Mouse (Mus musculus): ENCODE results near the gene Opcml. TPM values are rescaled to one million over a fixed set of nuclear protein-coding genes. Genes with fewer than 3 reads are reported as not detected.

Opcml gene
- polyA plus RNA-seq, 1 experiment from 2014 or later: 0.10 TPM

- no peaks in the 10 kb centered on the region for H3K9me3 ChIP-seq (replicated peaks)
- H3K27me3 ChIP-seq: no peaks in the 10 kb centered on the region
- no peak for ATAC-seq (ENCODE audit: insufficient read depth)
- H3K27ac ChIP-seq (replicated peaks): no peak overlapping the region
- H3K4me1 ChIP-seq (replicated peaks): no peaks in the 10 kb centered on the region
- no peak overlapping the region for H3K4me2 ChIP-seq
- no peaks in the 10 kb centered on the region for H3K36me3 ChIP-seq (replicated peaks)
- no peak overlapping the region for H3K4me3 ChIP-seq (replicated peaks)
- no peak overlapping the region for H3K9ac ChIP-seq
- WGBS (ENCODE audit: insufficient replicate concordance): 55% methylated on average over 5 of the region's 5 CpGs
Observed at GRCm38 (mm10) chr9:27842806-27843205, 52.2 kb downstream of the Opcml start.

- H3K4me2 ChIP-seq: no peak overlapping the region
- H3K36me3 ChIP-seq (replicated peaks): no peaks in the 10 kb centered on the region
- H3K9ac ChIP-seq: no peak overlapping the region
- H3K4me1 ChIP-seq (replicated peaks): no peaks in the 10 kb centered on the region
- no peaks in the 10 kb centered on the region for H3K9me3 ChIP-seq (replicated peaks)
- ATAC-seq (ENCODE audit: insufficient read depth): no peak
- no peak overlapping the region for H3K4me3 ChIP-seq (replicated peaks)
- no peaks in the 10 kb centered on the region for H3K27me3 ChIP-seq
- H3K27ac ChIP-seq (replicated peaks): no peak overlapping the region
- 45% methylated on average over 3 of the region's 3 CpGs for WGBS (ENCODE audit: insufficient replicate concordance)
Observed at GRCm38 (mm10) chr9:27871624-27872023, 81.0 kb downstream of the Opcml start.

- no peak overlapping the region for H3K9ac ChIP-seq
- no peak overlapping the region for H3K4me2 ChIP-seq
- H3K36me3 ChIP-seq (replicated peaks): no peaks in the 10 kb centered on the region
- no peak for ATAC-seq (ENCODE audit: insufficient read depth)
- 67% methylated on average over 5 of the region's 5 CpGs for WGBS (ENCODE audit: insufficient replicate concordance)
- H3K27me3 ChIP-seq: no peaks in the 10 kb centered on the region
- no peaks in the 10 kb centered on the region for H3K9me3 ChIP-seq (replicated peaks)
- H3K4me3 ChIP-seq (replicated peaks): no peak overlapping the region
- H3K27ac ChIP-seq (replicated peaks): no peak overlapping the region
- no peaks in the 10 kb centered on the region for H3K4me1 ChIP-seq (replicated peaks)
Observed at GRCm38 (mm10) chr9:27889636-27890035, 99.1 kb downstream of the Opcml start.

- no peaks in the 10 kb centered on the region for H3K4me1 ChIP-seq (replicated peaks)
- WGBS (ENCODE audit: insufficient replicate concordance): 49% methylated on average over 3 of the region's 3 CpGs
- H3K9ac ChIP-seq: no peak overlapping the region
- ATAC-seq (ENCODE audit: insufficient read depth): no peak
- no peak overlapping the region for H3K27ac ChIP-seq (replicated peaks)
- H3K4me3 ChIP-seq (replicated peaks): no peak overlapping the region
- no peak overlapping the region for H3K4me2 ChIP-seq
- no peaks in the 10 kb centered on the region for H3K36me3 ChIP-seq (replicated peaks)
- H3K9me3 ChIP-seq (replicated peaks): no peaks in the 10 kb centered on the region
- H3K27me3 ChIP-seq: no peaks in the 10 kb centered on the region
Observed at GRCm38 (mm10) chr9:27917250-27917649, 126.7 kb downstream of the Opcml start.

GRCm38 (mm10) chr9:27923495-27923894 lies 132.9 kb downstream of the Opcml start:
- H3K4me2 ChIP-seq: no peak overlapping the region
- H3K9ac ChIP-seq: no peak overlapping the region
- no peak for ATAC-seq (ENCODE audit: insufficient read depth)
- H3K27me3 ChIP-seq: no peaks in the 10 kb centered on the region
- no peaks in the 10 kb centered on the region for H3K36me3 ChIP-seq (replicated peaks)
- H3K4me3 ChIP-seq (replicated peaks): no peak overlapping the region
- H3K9me3 ChIP-seq (replicated peaks): no peaks in the 10 kb centered on the region
- H3K4me1 ChIP-seq (replicated peaks): no peaks in the 10 kb centered on the region
- WGBS (ENCODE audit: insufficient replicate concordance): 64% methylated on average over 1 of the region's 1 CpGs
- no peak overlapping the region for H3K27ac ChIP-seq (replicated peaks)

GRCm38 (mm10) chr9:27923945-27924825 lies 133.6 kb downstream of the Opcml start:
- Histone ChIP-seq H3K9me3 (replicated peaks) (no peaks in the 10 kb centered on the region), H3K36me3 (replicated peaks) (no peaks in the 10 kb centered on the region), H3K27me3 (no peaks in the 10 kb centered on the region), H3K4me1 (replicated peaks) (no peaks in the 10 kb centered on the region), H3K4me3 (replicated peaks) (no peak overlapping the region), H3K27ac (replicated peaks) (no peak overlapping the region), H3K4me2 (no peak overlapping the region), H3K9ac (no peak overlapping the region)
- WGBS (ENCODE audit: insufficient replicate concordance): 29% methylated on average over 4 of the region's 4 CpGs
- no peak for ATAC-seq (ENCODE audit: insufficient read depth)

- no peaks in the 10 kb centered on the region for H3K4me1 ChIP-seq (replicated peaks)
- WGBS (ENCODE audit: insufficient replicate concordance): 61% methylated on average over 2 of the region's 2 CpGs
- no peak overlapping the region for H3K4me3 ChIP-seq (replicated peaks)
- H3K4me2 ChIP-seq: no peak overlapping the region
- H3K9me3 ChIP-seq (replicated peaks): no peaks in the 10 kb centered on the region
- no peaks in the 10 kb centered on the region for H3K27me3 ChIP-seq
- no peak for ATAC-seq (ENCODE audit: insufficient read depth)
- no peak overlapping the region for H3K9ac ChIP-seq
- no peaks in the 10 kb centered on the region for H3K36me3 ChIP-seq (replicated peaks)
- H3K27ac ChIP-seq (replicated peaks): no peak overlapping the region
Observed at GRCm38 (mm10) chr9:27925650-27926049, 135.1 kb downstream of the Opcml start.

- Histone ChIP-seq H3K36me3 (replicated peaks) (no peaks in the 10 kb centered on the region), H3K27me3 (no peaks in the 10 kb centered on the region), H3K4me3 (replicated peaks) (no peak overlapping the region), H3K9me3 (replicated peaks) (no peaks in the 10 kb centered on the region), H3K4me2 (no peak overlapping the region), H3K4me1 (replicated peaks) (no peaks in the 10 kb centered on the region), H3K27ac (replicated peaks) (no peak overlapping the region), H3K9ac (no peak overlapping the region)
- ATAC-seq (ENCODE audit: insufficient read depth): no peak
Observed at GRCm38 (mm10) chr9:27937253-27937652, 146.7 kb downstream of the Opcml start.

GRCm38 (mm10) chr9:27937660-27938059 lies 147.1 kb downstream of the Opcml start:
- 62% methylated on average over 5 of the region's 5 CpGs for WGBS (ENCODE audit: insufficient replicate concordance)
- ATAC-seq (ENCODE audit: insufficient read depth): no peak
- H3K27ac ChIP-seq (replicated peaks): no peak overlapping the region

GRCm38 (mm10) chr9:27945323-27946010 lies 154.9 kb downstream of the Opcml start:
- 60% methylated on average over 11 of the region's 11 CpGs for WGBS (ENCODE audit: insufficient replicate concordance)
- Histone ChIP-seq H3K27me3 (no peaks in the 10 kb centered on the region), H3K27ac (replicated peaks) (no peak overlapping the region), H3K4me1 (replicated peaks) (no peaks in the 10 kb centered on the region), H3K4me2 (no peak overlapping the region), H3K36me3 (replicated peaks) (no peaks in the 10 kb centered on the region), H3K9ac (no peak overlapping the region), H3K4me3 (replicated peaks) (no peak overlapping the region), H3K9me3 (replicated peaks) (no peaks in the 10 kb centered on the region)
- ATAC-seq (ENCODE audit: insufficient read depth): no peak

More at GRCm38 (mm10) chr9:27937660-27938059, 147.1 kb downstream of the Opcml start:
- no peaks in the 10 kb centered on the region for H3K27me3 ChIP-seq
- H3K9ac ChIP-seq: no peak overlapping the region
- no peaks in the 10 kb centered on the region for H3K4me1 ChIP-seq (replicated peaks)
- H3K4me3 ChIP-seq (replicated peaks): no peak overlapping the region
- H3K36me3 ChIP-seq (replicated peaks): no peaks in the 10 kb centered on the region
- H3K4me2 ChIP-seq: no peak overlapping the region
- no peaks in the 10 kb centered on the region for H3K9me3 ChIP-seq (replicated peaks)

- Histone ChIP-seq H3K27me3 (no peaks in the 10 kb centered on the region), H3K4me3 (replicated peaks) (no peak overlapping the region), H3K4me1 (replicated peaks) (no peaks in the 10 kb centered on the region), H3K4me2 (no peak overlapping the region), H3K9ac (no peak overlapping the region), H3K36me3 (replicated peaks) (no peaks in the 10 kb centered on the region), H3K27ac (replicated peaks) (no peak overlapping the region), H3K9me3 (replicated peaks) (no peaks in the 10 kb centered on the region)
- ATAC-seq (ENCODE audit: insufficient read depth): no peak
- 48% methylated on average over 5 of the region's 5 CpGs for WGBS (ENCODE audit: insufficient replicate concordance)
Observed at GRCm38 (mm10) chr9:27951110-27951509, 160.5 kb downstream of the Opcml start.

Measured in liver, embryonic 15.5 days (tissue).